Mouse (Mus musculus) heart, embryonic 14.5 days (tissue): ENCODE results near the gene Zfp330. TPM values are rescaled to one million over a fixed set of nuclear protein-coding genes. Genes with fewer than 3 reads are reported as not detected.

ENCODE experiments used
- ATAC-seq: fragments of 200-750 bp; cut with Nextera tagmentation; 2 replicates; pipeline ENCODE4 v1.8.0; 2017; ENCODE audit warnings: low read depth, moderate TSS enrichment; ENCODE audit not compliant: insufficient number of reproducible peaks, insufficient read depth, low FRiP score
- H3K27ac ChIP-seq, 2 experiments: fragments of 200-500 bp in 1 of 2; fragments of 300-500 bp in 1 of 2; sonication (generic) in 1 of 2; replicated peaks in 1 of 2; 2 replicates each; pipeline ENCODE4 v1.5.1; 2012 to 2014; ENCODE audit warnings: low read depth in 2 of 2, low read length in 2 of 2, control low read depth in 1 of 2, mild to moderate bottlenecking in 1 of 2, mixed read lengths in 1 of 2; ENCODE audit not compliant: control insufficient read depth in 1 of 2, insufficient read depth in 1 of 2
- H3K27me3 ChIP-seq: fragments of 300-500 bp; sonication (generic); 2 replicates; pipeline ENCODE4 v1.6.1; 2014; ENCODE audit warnings: mild to moderate bottlenecking, low read length, control low read depth; ENCODE audit not compliant: control insufficient read depth, insufficient read depth
- H3K36me3 ChIP-seq: fragments of 300-500 bp; sonication (generic); 2 replicates; pipeline ENCODE4 v1.6.1; 2014; ENCODE audit warnings: mild to moderate bottlenecking, control low read depth, low read length, mixed read lengths; ENCODE audit not compliant: control insufficient read depth, insufficient read depth
- H3K4me1 ChIP-seq, 2 experiments: fragments of 200-500 bp in 1 of 2; fragments of 300-500 bp in 1 of 2; sonication (generic) in 1 of 2; 2 replicates each; pipeline ENCODE4 v1.6.1; 2012 to 2014; ENCODE audit warnings: low read length in 2 of 2, control low read depth in 1 of 2, mixed read lengths in 1 of 2; ENCODE audit not compliant: control insufficient read depth in 2 of 2, insufficient read depth in 2 of 2
- H3K4me2 ChIP-seq: fragments of 300-500 bp; sonication (generic); 2 replicates; pipeline ENCODE4 v1.6.1; 2014; ENCODE audit warnings: mild to moderate bottlenecking, low read length
- H3K4me3 ChIP-seq, 2 experiments: fragments of 200-500 bp in 1 of 2; fragments of 300-500 bp in 1 of 2; sonication (generic) in 1 of 2; 2 replicates each; pipeline ENCODE4 v1.5.1; 2012 to 2014; ENCODE audit warnings: low read length in 2 of 2, mild to moderate bottlenecking in 2 of 2, control low read depth in 1 of 2, low read depth in 1 of 2, moderate library complexity in 1 of 2; ENCODE audit not compliant: control insufficient read depth in 1 of 2, insufficient read depth in 1 of 2
- H3K9ac ChIP-seq: fragments of 300-500 bp; sonication (generic); 2 replicates; pipeline ENCODE4 v1.6.1; 2014; ENCODE audit warnings: mild to moderate bottlenecking, low read length
- H3K9me3 ChIP-seq: fragments of 300-500 bp; sonication (generic); 2 replicates; pipeline ENCODE4 v1.6.1; 2016; ENCODE audit warnings: low read length, control low read depth; ENCODE audit not compliant: control insufficient read depth
- WGBS: fragments of 180-500 bp; shearing (Covaris S2); extraction: QIAGEN DNeasy Blood & Tissue Kit; methylation state at CpG from one replicate; pipeline ENCODE4 v1.1.7; 2014; 5-methylcytosine and 5-hydroxymethylcytosine counted together
- polyA plus RNA-seq: library from polyadenylated mRNA; unstranded; fragments of >200 nt; fragmentation: Nextera tagmentation; extraction: Ambion mirVana; gene quantifications from 2 replicates; pipeline ENCODE4 v1.2.1, GENCODE M21; 2014

Gene Zfp330
- polyA plus RNA-seq, 1 experiment from 2014 or later: 43.2 TPM

DNA sequence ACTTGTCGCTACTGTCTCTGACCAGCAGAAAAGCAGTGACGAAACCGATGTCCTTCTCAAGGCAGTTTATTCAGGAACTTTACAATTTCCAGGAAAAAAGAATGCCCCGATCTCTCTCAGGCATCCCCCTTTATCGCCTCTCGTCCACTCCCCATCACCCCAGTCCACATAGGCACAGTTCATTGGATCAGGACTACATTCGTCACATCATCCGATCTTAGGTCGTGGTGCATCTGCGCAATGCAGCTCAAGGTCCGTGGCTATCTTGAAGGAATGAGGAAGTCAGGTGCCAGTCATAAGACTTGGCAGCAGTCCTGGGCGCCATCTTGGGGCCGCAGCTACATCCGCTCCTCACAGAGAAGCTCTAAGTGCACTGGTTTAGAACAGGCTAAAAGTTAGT, 19.0 kb downstream of the Zfp330 start:
- Histone ChIP-seq H3K27ac (no peak overlapping the region), H3K9ac (no peak overlapping the region), H3K4me1 (no peaks in the 10 kb centered on the region), H3K27me3 (no peaks in the 10 kb centered on the region), H3K4me3 (no peak overlapping the region), H3K9me3 (0 out of 2 replicates have a peak, but pooled peaks cover 3% of the 10 kb centered on the region), H3K36me3 (no peaks in the 10 kb centered on the region), H3K4me2 (no peak overlapping the region)
- WGBS: 89% methylated on average over 14 of the region's 14 CpGs
- ATAC-seq: no peak

DNA sequence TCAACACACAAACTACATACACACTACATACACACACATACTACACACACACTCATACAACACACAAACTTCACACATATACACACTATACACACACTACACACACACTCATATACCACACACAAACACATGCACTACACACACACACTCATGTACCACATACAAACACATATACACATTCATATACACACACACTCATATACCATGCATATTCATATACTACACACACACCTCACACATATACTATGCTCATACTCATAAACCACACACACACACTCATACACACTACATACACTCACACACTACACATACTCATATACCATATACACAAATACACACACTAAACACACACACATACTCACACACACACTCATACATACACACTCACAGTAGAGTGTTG, 27.3 kb downstream of the Zfp330 start:
- H3K27ac ChIP-seq: no peak overlapping the region
- peaks cover 3% of the 10 kb centered on the region; the same call in 1 of the 2 replicates for H3K9me3 ChIP-seq
- no peaks in the 10 kb centered on the region for H3K4me1 ChIP-seq
- no peak for ATAC-seq
- H3K27me3 ChIP-seq: no peaks in the 10 kb centered on the region
- no peak overlapping the region for H3K4me2 ChIP-seq
- H3K36me3 ChIP-seq: no peaks in the 10 kb centered on the region
- H3K4me3 ChIP-seq: no peak overlapping the region
- H3K9ac ChIP-seq: no peak overlapping the region

DNA sequence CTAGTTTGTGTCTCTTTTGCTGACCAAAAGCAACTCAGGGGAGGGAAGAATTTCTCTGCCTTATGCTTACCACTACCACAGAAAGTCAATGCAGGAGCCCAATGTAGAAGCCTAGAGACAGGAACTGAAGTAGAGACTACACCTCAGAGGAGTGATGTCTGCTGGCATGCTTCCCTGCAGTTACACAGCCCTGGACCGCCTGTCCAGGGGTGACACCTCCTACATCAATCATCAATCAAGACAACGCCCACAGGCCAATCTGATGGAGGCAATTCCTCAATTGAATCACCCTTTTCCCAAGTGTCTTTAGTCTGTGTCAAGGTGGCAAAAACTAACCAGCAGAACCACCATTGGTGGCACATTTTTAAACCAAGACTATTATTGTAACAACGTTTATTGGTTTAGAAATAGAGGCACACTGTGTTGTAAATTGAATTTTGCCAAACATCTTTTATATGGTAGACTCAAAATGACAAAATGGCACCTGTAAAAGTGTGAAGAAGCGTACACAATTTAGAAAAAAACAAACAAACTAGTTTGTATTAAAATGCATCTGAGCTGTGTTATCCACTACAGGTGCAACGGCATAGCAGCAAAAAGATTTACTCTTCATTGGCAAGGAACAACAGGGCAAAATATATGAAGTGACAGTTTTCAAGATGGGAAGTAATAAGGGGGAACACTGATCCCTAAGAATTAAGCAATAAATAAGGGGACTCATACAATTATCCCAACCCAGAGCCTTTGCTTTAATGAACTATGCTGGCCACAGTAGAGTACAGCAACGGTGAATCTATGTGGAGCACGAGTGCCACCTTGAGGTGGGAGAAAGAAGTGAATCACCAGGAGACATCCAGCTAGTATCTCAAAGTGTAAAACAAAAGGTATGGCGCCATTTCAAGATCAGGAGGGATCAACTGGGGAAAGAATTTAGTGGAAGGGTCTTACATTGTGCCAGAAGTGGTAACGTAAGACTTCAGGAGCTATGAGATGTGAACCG, 29.8 kb downstream of the Zfp330 start:
- Histone ChIP-seq H3K9me3 (peaks cover 3% of the 10 kb centered on the region; the same call in 1 of the 2 replicates), H3K36me3 (no peaks in the 10 kb centered on the region), H3K27ac (no peak overlapping the region), H3K27me3 (no peaks in the 10 kb centered on the region), H3K4me3 (no peak overlapping the region), H3K4me1 (no peaks in the 10 kb centered on the region), H3K4me2 (no peak overlapping the region), H3K9ac (no peak overlapping the region)
- 42% methylated on average over 10 of the region's 10 CpGs for WGBS
- ATAC-seq: no peak

Other genes with a start within 250 kb of the Zfp330 start
- gene Rnf150, start 89.2 kb upstream of the Zfp330 start, polyA plus RNA-seq: 0.92 and 1.2 TPM in 2 replicates